Mouse (Mus musculus) left cerebral cortex, postnatal 10 days (tissue): ENCODE results near the gene Cnih3. TPM values are rescaled to one million over a fixed set of nuclear protein-coding genes. Genes with fewer than 3 reads are reported as not detected.

Experiments used
- DNase-seq, 2 experiments: peaks; one replicate each; pipeline ENCODE4 v3.0.0; 2021 to 2022; ENCODE audit warnings: low spot score in 2 of 2, mixed read lengths in 1 of 2; ENCODE audit errors: extremely low spot score in 1 of 2
- intact Hi-C: fragments of 180-260 bp; cut with DNase I; formaldehyde crosslinking; loops from one replicate; pipeline ENCODE4 v1.15.1; 2025
- total RNA-seq, 2 experiments: library from RNA; stranded (reverse); gene quantifications; 2 replicates each; pipeline ENCODE4 v1.2.3; 2021

Cnih3 gene
- total RNA-seq, 2 experiments from 2014 or later = 72.2 to 79.3 TPM

DNA sequence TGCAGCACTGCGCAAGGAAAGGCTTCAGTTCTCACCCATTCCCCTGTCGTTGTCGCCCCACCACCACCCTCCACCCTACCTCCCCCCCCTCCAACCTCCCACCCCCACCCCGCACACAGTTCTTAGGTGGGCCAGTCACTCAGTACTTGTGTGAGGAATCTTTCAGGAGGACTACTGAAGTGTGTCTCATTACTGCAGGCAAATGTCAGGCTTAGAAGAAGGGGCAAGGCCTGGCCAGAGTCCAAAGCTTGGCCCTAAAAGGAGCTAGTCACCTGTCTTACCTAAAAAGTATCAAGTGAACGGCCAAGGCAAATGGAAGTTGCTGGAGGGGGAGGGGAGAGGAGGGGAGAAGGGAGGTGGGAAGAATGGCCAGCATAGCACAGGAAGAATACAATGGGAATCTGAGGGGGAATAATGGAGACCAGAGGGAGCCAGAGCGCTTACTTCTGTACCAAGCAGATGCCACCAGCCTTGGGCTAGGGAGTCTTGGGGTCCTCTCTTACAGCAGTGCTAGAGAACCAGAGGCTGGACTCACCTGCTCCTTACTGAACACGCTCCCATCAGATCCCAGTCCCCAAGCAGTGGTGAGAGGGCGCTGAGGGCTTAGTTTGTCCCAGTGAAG, 88.7 kb downstream of the Cnih3 start:
- intact Hi-C loops = no loop called here
- no peak for DNase-seq

GRCm38 (mm10) chr1:181441654-181442241, 89.3 kb downstream of the Cnih3 start:
- no peak for DNase-seq
- intact Hi-C loops = no loop called here

- no peak for DNase-seq
- intact Hi-C loops = no loop called here
These were observed 92.6 kb downstream of the Cnih3 start for GRCm38 (mm10) chr1:181445041-181445440.

DNA sequence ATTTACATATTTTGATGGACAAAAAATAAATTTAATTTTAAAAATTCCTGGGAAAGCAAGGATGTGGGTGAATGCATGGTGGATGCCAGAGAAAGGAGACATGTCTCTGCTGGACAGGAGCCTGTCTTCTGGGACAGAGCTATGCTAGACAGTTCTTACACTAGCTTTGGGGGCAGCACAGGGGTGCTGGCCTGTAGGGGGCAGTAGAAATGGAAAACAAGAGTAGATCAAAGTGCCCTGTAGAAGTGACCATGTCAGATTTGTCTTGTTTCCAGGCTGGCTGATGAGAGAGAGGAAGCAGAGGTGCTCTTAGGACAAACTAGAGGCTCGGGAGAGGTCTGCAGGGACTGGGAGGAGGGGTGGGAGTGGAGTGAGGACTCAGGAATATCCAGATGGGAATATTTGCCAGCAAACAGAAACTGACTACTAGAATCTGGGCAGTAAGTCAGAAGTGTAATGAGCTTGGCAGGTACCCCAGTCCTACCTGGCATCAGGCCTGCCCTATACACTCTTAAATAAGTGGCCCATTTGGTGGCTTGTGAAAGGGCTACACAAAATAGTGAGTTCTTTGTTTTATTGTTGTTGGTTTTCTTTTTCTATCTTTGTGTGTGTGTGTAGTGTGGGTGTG, 93.3 kb downstream of the Cnih3 start:
- peak in 1 of 2 experiments; percentile 49 for DNase-seq
- intact Hi-C loops = no loop called here

GRCm38 (mm10) chr1:181446591-181447114, 94.2 kb downstream of the Cnih3 start:
- intact Hi-C loops = no loop called here
- no peak for DNase-seq

DNA sequence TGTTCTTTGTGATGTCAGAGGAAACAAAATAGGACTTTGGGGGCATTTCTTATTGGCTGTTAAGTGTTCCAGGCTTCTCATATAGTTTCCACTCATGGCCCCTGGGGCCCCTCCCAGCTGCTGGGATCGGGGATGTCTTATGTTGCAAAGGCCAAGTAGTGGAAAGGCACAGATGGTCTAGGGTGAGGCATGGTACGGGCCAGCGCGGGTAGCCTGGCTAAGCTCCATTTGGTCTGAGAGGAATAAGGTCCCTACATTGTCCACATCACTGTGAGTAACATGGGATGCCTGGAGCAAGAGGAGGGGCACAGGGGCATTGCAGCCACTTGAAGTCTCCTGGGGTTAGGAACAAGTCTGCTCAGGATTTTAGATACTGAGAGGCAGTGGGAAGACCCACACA, 95.1 kb downstream of the Cnih3 start:
- no peak for DNase-seq
- intact Hi-C loops = no loop called here

DNA sequence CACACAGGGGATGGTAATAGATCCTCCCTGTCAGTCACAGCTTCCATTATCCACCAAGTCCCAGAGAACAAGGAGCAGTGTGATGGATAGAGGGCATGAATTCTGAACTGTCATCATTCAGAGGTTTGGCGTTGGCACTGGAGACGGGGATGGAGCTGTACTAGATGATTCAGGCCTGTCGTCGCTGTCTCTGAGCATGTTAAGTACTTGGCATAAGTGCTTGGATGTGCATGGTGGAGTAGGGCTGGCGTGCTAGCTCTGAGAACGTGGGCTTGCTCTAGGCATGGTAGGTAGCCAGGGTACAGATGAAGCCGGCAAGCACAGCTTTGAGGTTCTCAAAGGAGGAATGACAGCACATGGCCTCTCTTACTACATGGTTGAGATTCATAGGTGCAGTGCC, 95.6 kb downstream of the Cnih3 start:
- intact Hi-C loops = no loop called here
- DNase-seq = no peak

GRCm38 (mm10) chr1:181453106-181453505, 100.7 kb downstream of the Cnih3 start:
- intact Hi-C loops = no loop called here
- DNase-seq = no peak

DNA sequence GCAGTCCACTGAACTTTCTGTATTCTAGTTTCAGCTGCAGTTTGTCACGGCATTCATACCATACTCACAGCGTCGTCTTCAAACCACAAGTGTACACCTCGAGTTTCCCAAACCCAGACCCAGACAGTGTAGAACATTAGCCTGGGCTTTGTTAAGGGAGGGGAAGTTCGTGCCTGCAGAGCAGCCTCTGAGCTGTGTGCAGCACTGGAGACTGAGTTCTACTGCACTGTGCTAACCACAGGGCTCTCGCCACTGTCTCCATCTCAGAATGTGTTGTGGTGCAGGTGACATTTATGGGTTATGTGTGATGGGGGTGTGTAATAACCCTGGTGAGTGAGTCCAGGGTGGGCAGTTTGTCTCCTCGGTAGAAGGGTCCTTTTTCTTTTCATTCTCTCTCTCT, 104.5 kb downstream of the Cnih3 start:
- intact Hi-C loops = no loop called here
- no peak for DNase-seq

DNA sequence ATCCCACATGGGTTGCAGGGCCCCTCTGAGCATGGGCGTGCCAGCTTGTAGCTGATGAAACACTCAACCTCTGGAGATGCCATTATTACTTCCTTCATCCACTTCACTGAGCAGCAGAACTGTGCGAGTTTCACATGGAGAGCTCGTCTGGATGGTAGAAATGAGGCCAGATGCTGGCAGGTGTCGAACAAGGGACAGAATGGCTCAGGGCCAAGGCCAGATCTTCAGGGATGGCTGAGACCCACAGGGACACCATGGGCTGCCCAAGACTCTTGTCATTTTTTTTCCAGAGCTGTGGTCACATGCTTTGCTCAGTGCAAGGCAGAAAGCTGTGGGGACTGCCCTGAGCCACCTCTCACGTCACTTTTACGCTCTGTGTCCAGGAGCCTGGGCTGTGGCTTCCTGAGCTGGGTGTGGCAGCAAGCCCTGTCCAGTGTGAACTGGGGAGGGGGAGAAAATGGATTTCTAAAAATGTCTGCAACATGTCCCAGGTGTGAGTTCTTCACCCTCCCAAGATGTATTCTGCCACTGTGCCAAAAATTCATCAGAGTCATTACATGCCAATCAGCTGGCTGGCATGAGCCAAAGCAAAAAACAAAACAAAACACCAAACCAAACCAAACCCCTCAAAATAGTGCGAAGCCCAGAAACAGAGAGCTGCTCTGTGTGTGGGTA, 107.1 kb downstream of the Cnih3 start:
- no peak for DNase-seq
- intact Hi-C loops = loop anchor here (10.0 kb wide), 1 partner anchor 85 kb away; no protein-coding TSS in a partner anchor

DNA sequence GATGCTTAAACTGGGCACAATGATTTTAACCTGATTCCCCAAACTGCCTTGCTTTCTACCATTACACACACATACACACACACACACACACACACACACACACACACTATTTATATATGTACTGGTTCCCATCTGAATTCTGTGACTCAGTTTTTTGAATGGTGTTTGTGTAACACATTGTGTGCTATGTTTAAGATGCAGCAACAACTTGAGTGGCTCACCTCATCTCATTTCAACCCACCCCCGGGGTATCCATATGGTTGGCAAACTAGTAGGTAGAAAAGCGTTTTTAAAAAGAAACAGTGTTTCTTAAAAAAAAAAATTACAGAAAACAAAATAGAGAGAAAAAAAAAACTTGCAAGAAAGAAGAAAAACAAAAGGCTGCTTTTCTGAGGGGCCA, 107.9 kb downstream of the Cnih3 start:
- intact Hi-C loops = loop anchor here (10.0 kb wide), 1 partner anchor 85 kb away; no protein-coding TSS in a partner anchor
- no peak for DNase-seq

DNA sequence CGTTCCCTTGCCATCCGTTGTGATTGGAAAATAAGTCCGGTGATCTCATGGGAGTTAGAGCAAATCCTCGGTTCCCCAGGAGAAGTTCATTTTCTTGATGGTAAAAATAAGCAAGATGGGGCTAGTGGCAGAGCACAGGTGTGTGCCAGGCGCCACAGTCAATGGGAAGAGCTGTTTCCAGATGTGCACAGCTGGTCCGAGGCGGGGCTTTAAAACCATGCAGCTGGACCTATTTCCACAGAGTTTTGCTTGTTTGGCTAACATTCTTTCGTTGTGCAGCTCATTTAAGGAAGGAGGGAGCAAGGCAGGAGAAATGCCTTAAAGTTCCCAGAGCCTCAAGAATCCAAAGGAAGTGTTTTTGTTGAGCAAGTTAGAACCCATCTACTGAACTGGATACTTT, 109.1 kb downstream of the Cnih3 start:
- DNase-seq = no peak
- intact Hi-C loops = loop anchor here (10.0 kb wide), 1 partner anchor 83 kb away; no protein-coding TSS in a partner anchor

DNA sequence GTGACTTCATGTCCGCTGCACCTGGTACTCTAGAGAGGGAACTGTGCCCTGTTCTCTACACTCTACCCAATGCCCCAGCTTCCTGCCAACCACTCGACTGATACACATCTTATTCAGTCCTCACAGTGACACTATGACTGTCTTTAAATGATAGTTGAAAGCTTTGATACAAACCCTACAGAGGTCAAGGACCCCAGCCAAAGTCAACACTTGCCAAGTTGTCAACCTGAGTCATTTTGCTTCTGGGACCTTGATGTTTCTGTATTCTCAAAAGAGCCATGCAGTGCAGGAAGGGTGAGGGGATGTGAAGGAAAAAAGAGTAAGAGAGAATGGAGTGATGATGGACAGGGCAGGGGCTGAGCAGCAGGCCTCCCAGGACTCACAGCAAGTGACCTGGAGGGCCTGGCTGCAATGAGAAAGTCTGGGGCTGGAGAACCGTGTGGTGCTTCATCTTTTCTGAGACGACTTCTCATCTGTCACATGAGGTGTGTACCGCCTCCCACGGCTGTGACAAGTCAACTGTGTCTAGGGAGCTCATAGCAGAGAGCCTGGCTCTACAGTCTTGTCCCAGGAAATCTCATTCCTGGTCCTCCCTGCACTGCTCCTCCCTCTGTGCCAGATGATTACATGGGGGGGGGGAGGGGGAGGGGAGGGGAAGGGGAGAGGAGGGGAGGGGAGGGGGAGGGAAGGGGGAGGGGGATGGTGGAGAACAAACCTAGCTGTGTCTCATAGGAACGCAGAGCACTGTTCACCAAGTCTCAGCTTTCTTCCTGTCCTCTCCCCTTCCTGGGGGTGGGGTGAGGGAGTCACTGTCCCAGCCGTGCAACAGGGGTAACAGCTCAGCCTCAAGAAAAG, 109.8 kb downstream of the Cnih3 start:
- no peak for DNase-seq
- intact Hi-C loops = loop anchor here (10.0 kb wide), 1 partner anchor 83 kb away; no protein-coding TSS in a partner anchor

DNA sequence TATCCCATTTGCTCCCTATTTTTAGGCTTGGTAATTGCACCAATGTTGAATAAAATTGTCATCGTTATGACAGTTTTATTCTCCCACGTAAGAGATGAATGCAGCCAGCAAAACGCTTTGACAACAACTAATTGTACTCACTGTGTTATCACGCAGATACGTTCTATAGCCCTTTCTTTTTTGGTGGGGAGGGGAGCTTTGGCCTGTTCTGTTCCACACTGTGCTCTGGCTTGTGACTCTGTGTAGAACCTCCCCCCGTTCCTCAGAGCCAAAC, 110.4 kb downstream of the Cnih3 start:
- intact Hi-C loops = loop anchor here (10.0 kb wide), 1 partner anchor 82 kb away; no protein-coding TSS in a partner anchor
- DNase-seq = no peak

DNA sequence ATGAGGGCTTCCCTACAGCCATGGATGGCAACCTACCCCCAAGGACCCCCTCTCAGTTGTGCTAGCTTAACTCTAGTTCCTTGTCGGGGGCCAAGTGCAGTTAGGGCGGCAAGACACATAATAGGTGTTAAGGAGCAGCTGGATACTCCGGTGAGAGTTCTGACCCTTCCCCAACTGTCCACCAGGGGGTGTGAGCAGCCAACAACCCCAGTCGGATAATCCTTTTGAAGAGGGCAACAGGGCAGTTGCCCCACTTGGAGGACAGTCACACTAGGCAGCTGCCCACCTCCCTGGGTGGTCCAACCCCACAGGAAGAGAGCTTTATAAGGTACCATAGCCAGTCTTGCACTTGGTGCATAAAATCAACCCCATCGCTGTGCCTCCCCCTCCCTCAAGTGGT, 112.6 kb downstream of the Cnih3 start:
- intact Hi-C loops = loop anchor here (10.0 kb wide), 1 partner anchor 80 kb away; no protein-coding TSS in a partner anchor

DNA sequence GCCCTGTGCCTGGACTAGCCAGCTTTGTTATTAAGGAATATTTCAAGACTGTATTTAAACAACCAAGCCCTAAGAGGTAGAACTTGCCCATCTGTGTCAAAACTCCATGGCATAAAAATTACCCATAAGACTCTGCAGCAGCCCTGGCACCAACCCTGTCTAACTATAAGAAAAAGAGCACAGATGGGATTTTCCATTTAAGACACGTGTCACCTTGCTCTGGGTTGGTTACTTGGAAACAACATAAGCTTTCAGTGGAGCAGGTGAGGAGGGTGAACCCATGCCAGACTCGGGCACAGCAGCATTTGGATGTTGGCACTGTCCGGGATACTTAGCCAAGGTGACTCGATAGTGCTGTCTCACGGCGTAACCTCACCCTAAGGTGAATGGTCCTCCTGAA, 113.6 kb downstream of the Cnih3 start:
- intact Hi-C loops = loop anchor here (10.0 kb wide), 1 partner anchor 79 kb away; no protein-coding TSS in a partner anchor
- DNase-seq = no peak

More for the DNA sequence above, 112.6 kb downstream of the Cnih3 start:
- DNase-seq = no peak

GRCm38 (mm10) chr1:181466601-181467320, 114.3 kb downstream of the Cnih3 start:
- intact Hi-C loops = loop anchor here (10.0 kb wide), 1 partner anchor 78 kb away; no protein-coding TSS in a partner anchor
- DNase-seq = peak; percentile 64 to 65

DNA sequence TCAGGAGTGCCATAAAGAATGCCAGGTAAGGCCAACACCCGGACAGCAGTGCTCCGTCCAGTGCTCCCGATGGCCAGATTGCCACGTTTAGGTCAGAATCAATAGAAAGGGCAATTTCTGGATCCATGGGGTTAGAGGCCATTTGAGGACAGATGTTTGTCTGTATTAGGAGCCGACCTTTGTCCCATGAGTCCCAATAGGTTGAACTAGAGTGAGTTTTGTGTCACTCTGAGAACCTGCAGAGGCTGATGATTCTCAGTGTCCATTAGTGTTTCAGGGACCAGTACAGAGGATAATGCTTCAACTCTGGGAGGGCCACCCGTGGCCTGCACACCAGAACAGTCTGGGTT, 114.9 kb downstream of the Cnih3 start:
- intact Hi-C loops = loop anchor here (10.0 kb wide), 1 partner anchor 78 kb away; no protein-coding TSS in a partner anchor
- no peak for DNase-seq
